Mouse (Mus musculus) liver, postnatal 0 days (tissue): ENCODE results near the gene Mfsd12. TPM values are rescaled to one million over a fixed set of nuclear protein-coding genes. Genes with fewer than 3 reads are reported as not detected.

Experiments
- ATAC-seq: fragments of 200-750 bp; cut with Nextera tagmentation; 2 replicates; pipeline ENCODE4 v1.8.0; 2017; ENCODE audit warnings: mild to moderate bottlenecking, moderate library complexity
- DNase-seq: peaks from one replicate; pipeline ENCODE4 v3.0.0-alpha.2; 2016
- H3K27ac ChIP-seq: fragments of 300-500 bp; sonication (generic); 2 replicates; pipeline ENCODE4 v1.5.1; 2014; ENCODE audit warnings: antibody characterized with exemption, moderate library complexity, mild to moderate bottlenecking, low read depth
- H3K27me3 ChIP-seq: fragments of 300-500 bp; sonication (generic); 2 replicates; pipeline ENCODE4 v1.6.1; 2014; ENCODE audit warnings: low read length, control low read depth, mixed read lengths; ENCODE audit not compliant: insufficient read depth
- H3K36me3 ChIP-seq: fragments of 300-500 bp; sonication (generic); replicated peaks from 2 replicates; pipeline ENCODE4 v1.6.1; 2014; ENCODE audit warnings: mild to moderate bottlenecking, control low read depth, low read length, moderate library complexity, mixed read lengths; ENCODE audit not compliant: insufficient read depth
- H3K4me1 ChIP-seq: fragments of 300-500 bp; sonication (generic); 2 replicates; pipeline ENCODE4 v1.6.1; 2014; ENCODE audit warnings: antibody characterized with exemption, mild to moderate bottlenecking, control low read depth; ENCODE audit not compliant: insufficient read depth
- H3K4me2 ChIP-seq: fragments of 300-500 bp; sonication (generic); 2 replicates; pipeline ENCODE4 v1.6.1; 2014; ENCODE audit warnings: low read depth, mild to moderate bottlenecking, low read length, moderate library complexity, mixed read lengths
- H3K4me3 ChIP-seq: fragments of 300-500 bp; sonication (generic); 2 replicates; pipeline ENCODE4 v1.5.1; 2014; ENCODE audit warnings: low read depth, low read length
- H3K9ac ChIP-seq: fragments of 300-500 bp; sonication (generic); replicated peaks from 2 replicates; pipeline ENCODE4 v1.6.1; 2014; ENCODE audit warnings: mild to moderate bottlenecking, moderate library complexity
- H3K9me3 ChIP-seq: fragments of 300-500 bp; sonication (generic); 2 replicates; pipeline ENCODE4 v1.6.1; 2016; ENCODE audit warnings: mild to moderate bottlenecking, control low read depth, low read length, mixed read lengths
- CTCF ChIP-seq: sonication (generic); IDR thresholded peaks from 2 replicates; pipeline ENCODE4 v1.5.1; 2016; ENCODE audit warnings: antibody characterized with exemption, low read depth
- EP300 ChIP-seq: IDR thresholded peaks from 2 replicates; pipeline ENCODE4 v1.6.1; 2016; ENCODE audit warnings: antibody characterized with exemption, low read depth, mild to moderate bottlenecking
- WGBS: fragments of 180-500 bp; shearing (Covaris S2); extraction: QIAGEN DNeasy Blood & Tissue Kit; methylation state at CpG from one replicate; pipeline ENCODE4 v1.1.7; 2014; ENCODE audit not compliant: insufficient replicate concordance; 5-methylcytosine and 5-hydroxymethylcytosine counted together
- polyA plus RNA-seq: library from polyadenylated mRNA; unstranded; fragments of >200 nt; fragmentation: Nextera tagmentation; extraction: Ambion mirVana; gene quantifications from 2 replicates; pipeline ENCODE4 v1.2.1, GENCODE M21; 2015

The Mfsd12 gene
- polyA plus RNA-seq, 1 experiment from 2014 or later = 7.9 TPM

DNA sequence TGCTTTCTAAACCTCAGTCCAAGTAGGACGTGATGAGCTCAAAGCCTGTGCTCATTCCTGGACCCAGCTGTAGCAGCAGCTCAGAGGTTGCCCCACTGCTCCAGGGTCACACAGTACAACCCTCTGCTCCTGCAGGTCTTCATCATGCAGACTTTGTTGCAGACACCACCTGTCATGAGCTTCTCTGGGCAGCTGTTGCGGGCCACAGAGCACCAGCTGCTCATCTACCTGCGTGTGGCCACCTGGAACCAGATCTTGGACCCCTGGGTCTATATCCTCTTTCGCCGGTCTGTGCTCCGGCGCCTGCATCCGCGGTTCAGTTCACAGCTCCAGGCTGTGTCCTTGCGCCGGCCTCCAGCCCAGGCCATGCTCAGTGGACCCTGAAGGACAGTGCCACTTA is 23.0 kb upstream of the Mfsd12 start:
- H3K9ac ChIP-seq = no peak overlapping the region
- TF ChIP-seq CTCF (no peak), EP300 (no peak)

GRCm38 (mm10) chr10:81335393-81336340 is 21.6 kb upstream of the Mfsd12 start:
- ATAC-seq (no peak), DNase-seq (no peak)
- Histone ChIP-seq H3K4me3 (no peak overlapping the region), H3K36me3 (no peaks in the 10 kb centered on the region), H3K4me2 (no peak overlapping the region), H3K27ac (no peak overlapping the region), H3K27me3 (0 out of 2 replicates have a peak, but pooled peaks cover 8% of the 10 kb centered on the region), H3K9ac (no peak overlapping the region), H3K9me3 (no peaks in the 10 kb centered on the region), H3K4me1 (peaks cover 4% of the 10 kb centered on the region; the same call in 1 of the 2 replicates)
- 68% methylated on average over 15 of the region's 19 CpGs for WGBS
- TF ChIP-seq EP300 (no peak), CTCF (no peak)

More for the DNA sequence above, 23.0 kb upstream of the Mfsd12 start:
- Histone ChIP-seq H3K27ac (no peak overlapping the region), H3K9me3 (no peaks in the 10 kb centered on the region), H3K4me1 (peaks cover 4% of the 10 kb centered on the region; the same call in 1 of the 2 replicates), H3K27me3 (0 out of 2 replicates have a peak, but pooled peaks cover 8% of the 10 kb centered on the region), H3K4me3 (no peak overlapping the region), H3K4me2 (no peak overlapping the region), H3K36me3 (no peaks in the 10 kb centered on the region)
- no peak for ATAC-seq
- no peak for DNase-seq
- WGBS = 81% methylated on average over 11 of the region's 11 CpGs

GRCm38 (mm10) chr10:81336558-81336957 is 20.7 kb upstream of the Mfsd12 start:
- Histone ChIP-seq H3K27ac (no peak overlapping the region), H3K27me3 (0 out of 2 replicates have a peak, but pooled peaks cover 8% of the 10 kb centered on the region), H3K4me3 (no peak overlapping the region), H3K9me3 (no peaks in the 10 kb centered on the region), H3K4me2 (no peak overlapping the region), H3K4me1 (peaks cover 5% of the 10 kb centered on the region; the same call in 1 of the 2 replicates), H3K9ac (no peak overlapping the region), H3K36me3 (no peaks in the 10 kb centered on the region)
- TF ChIP-seq CTCF = no peak
- no peak for TF ChIP-seq EP300
- 84% methylated on average over 4 of the region's 4 CpGs for WGBS
- no peak for DNase-seq
- no peak for ATAC-seq

- Histone ChIP-seq H3K36me3 (no peaks in the 10 kb centered on the region), H3K4me3 (no peak overlapping the region), H3K9me3 (no peaks in the 10 kb centered on the region), H3K27ac (no peak overlapping the region), H3K4me1 (peaks cover 5% of the 10 kb centered on the region; the same call in 1 of the 2 replicates), H3K27me3 (peaks cover 35% of the 10 kb centered on the region), H3K9ac (no peak overlapping the region), H3K4me2 (no peak overlapping the region)
- no peak for TF ChIP-seq CTCF
- no peak for TF ChIP-seq EP300
- no peak for ATAC-seq
- 48% methylated on average over 17 of the region's 17 CpGs for WGBS
- no peak for DNase-seq
Observed at GRCm38 (mm10) chr10:81340551-81341332, 16.5 kb upstream of the Mfsd12 start.

DNA sequence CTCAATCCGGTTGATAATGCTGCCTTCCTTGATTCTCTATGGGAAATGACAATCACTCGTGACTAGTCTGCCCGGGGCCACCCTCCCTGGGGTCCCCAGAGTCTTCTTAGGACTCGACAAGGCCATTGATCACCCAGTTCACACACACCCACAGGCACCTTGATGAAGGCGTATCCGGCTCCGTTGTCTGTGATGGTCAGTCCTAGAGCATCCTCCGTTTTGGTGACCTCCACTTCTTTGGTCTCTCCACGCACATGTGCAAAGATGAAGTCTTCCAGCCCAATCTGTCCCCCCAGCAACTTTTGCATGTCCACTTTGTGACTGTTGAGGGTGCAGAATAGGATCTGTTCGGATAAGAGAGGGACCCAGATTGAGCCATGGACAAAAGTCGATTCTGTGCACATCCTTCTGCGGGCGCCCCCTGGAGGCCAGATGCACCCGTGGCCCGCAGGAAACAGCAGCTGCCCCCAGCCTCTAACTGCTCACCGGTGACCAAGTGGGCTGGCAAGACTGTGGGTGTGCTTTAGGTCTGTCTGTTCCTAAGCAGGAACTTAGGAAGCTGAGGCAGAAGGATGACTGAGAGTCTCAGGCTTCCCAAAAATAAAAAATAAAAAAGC is 15.8 kb upstream of the Mfsd12 start:
- Histone ChIP-seq H3K27me3 (peaks cover 35% of the 10 kb centered on the region), H3K9ac (no peak overlapping the region), H3K4me3 (no peak overlapping the region), H3K9me3 (no peaks in the 10 kb centered on the region), H3K36me3 (no peaks in the 10 kb centered on the region), H3K4me1 (peaks cover 7% of the 10 kb centered on the region), H3K4me2 (no peak overlapping the region), H3K27ac (no peak overlapping the region)
- ATAC-seq (0 out of 2 replicates have a peak, but pooled peaks have one; percentile 22), DNase-seq (peak; percentile 81)
- 37% methylated on average over 16 of the region's 16 CpGs for WGBS
- TF ChIP-seq CTCF = peak; percentile 89
- no peak for TF ChIP-seq EP300
